8 mouse cellular contexts compared by ENCODE assay signal in genomic region chr13:41079421-41079780, GRCm38 (mm10). TPM values are rescaled to one million over a fixed set of nuclear protein-coding genes. Genes with fewer than 3 reads are reported as not detected.
A peak's percentile ranks its signal among the peaks of the same experiment; 100 is the strongest.
DNase-seq lines count a peak whose midpoint lies in the region; ATAC-seq and TF ChIP-seq lines count a peak whose summit lies in the region.

Gene Mak (minus strand): TSS chr13:41079706.

- peak within 1 kb of the TSS; percentile 73 for H3K4me2 ChIP-seq in hindbrain, embryonic 13.5 days

- under 1% methylated on average over 36 of the region's 40 CpGs for WGBS in hindbrain, embryonic 13.5 days

- H3K4me3 ChIP-seq in erythroblast, embryonic 14.5 days (replicated peaks) = peak within 1 kb of the TSS; percentile 60
- H3K4me3 ChIP-seq in hindbrain, embryonic 13.5 days = peak within 1 kb of the TSS; percentile 51

- peak; percentile 75 for DNase-seq in CD4-positive, CD25-positive, alpha-beta regulatory T cell, adult 2 months (ENCODE audit: low read depth, low spot score)
- peak; percentile 87 for DNase-seq in brain, embryonic 14.5 days (ENCODE audit: low read depth)
- DNase-seq in layer of hippocampus, postnatal 25 days (ENCODE audit: extremely low spot score in 1 of 2, low spot score in 1 of 2) = peak; percentile 51 to 59
- DNase-seq in lung, postnatal 10 days = peak; percentile 66
- DNase-seq in retina, embryonic 14.5 days (ENCODE audit: low spot score) = peak; percentile 76
- peak; percentile 49 for DNase-seq in thymus, postnatal 25 days

- no peak for TF ChIP-seq POLR2A in brain, embryonic 14.5 days (IDR thresholded peaks at IDR 0.05; ENCODE audit: borderline replicate concordance, extremely low read depth, insufficient read depth, insufficient read length, poor library complexity, severe bottlenecking)

- H3K9ac ChIP-seq in hindbrain, embryonic 13.5 days = peak within 1 kb of the TSS; percentile 53

- no peaks in the 10 kb centered on the region for H3K36me3 ChIP-seq in erythroblast, embryonic 14.5 days (ENCODE audit: control insufficient read depth)
- H3K36me3 ChIP-seq in hindbrain, embryonic 13.5 days = no peaks in the 10 kb centered on the region

- H3K27ac ChIP-seq in hindbrain, embryonic 13.5 days = no peak within 1 kb of the TSS

- H3K4me1 ChIP-seq in erythroblast, embryonic 14.5 days (ENCODE audit: control insufficient read depth) = peaks cover 10% of the 10 kb centered on the region
- peaks cover 11% of the 10 kb centered on the region; the same call in 1 of the 2 replicates for H3K4me1 ChIP-seq in hindbrain, embryonic 13.5 days (replicated peaks)

- ATAC-seq in hindbrain, embryonic 13.5 days (ENCODE audit: low FRiP score) = peak; percentile 92

- no peaks in the 10 kb centered on the region for H3K9me3 ChIP-seq in erythroblast, embryonic 14.5 days (ENCODE audit: control insufficient read depth, low read length)
- H3K9me3 ChIP-seq in hindbrain, embryonic 13.5 days = no peaks in the 10 kb centered on the region

- peaks cover 60% of the 10 kb centered on the region for H3K27me3 ChIP-seq in erythroblast, embryonic 14.5 days (ENCODE audit: control insufficient read depth)
- H3K27me3 ChIP-seq in hindbrain, embryonic 13.5 days = peaks cover 50% of the 10 kb centered on the region

- TF ChIP-seq CTCF in brain, embryonic 14.5 days (IDR thresholded peaks at IDR 0.05; ENCODE audit: borderline replicate concordance, extremely low read depth, insufficient read depth, insufficient read length) = no peak

RNA-seq across cellular contexts. Expression of gene Mak, which starts in this region (rescaled TPM):
- 1.3 and 1.7 TPM in 2 replicates for polyA plus RNA-seq in brain, embryonic 14.5 days (2012; rRNA removed)
- 0.02 TPM in 1 of 2 replicates, not detected in the other for polyA plus RNA-seq in erythroblast, embryonic 14.5 days (2012)
- polyA plus RNA-seq in hindbrain, embryonic 13.5 days (2015; fragmentation: Nextera tagmentation; extraction: Ambion mirVana) = 0.84 and 1.2 TPM in 2 replicates
- 1 to 10 TPM in 1 of 2 experiments, under 1 TPM in 1; 0.71 to 1.4 TPM for total RNA-seq in layer of hippocampus, postnatal 25 days (2021)
